Mouse (Mus musculus): ENCODE measurements around the gene Capn9. TPM values are rescaled to one million over a fixed set of nuclear protein-coding genes. Genes with fewer than 3 reads are reported as not detected.

The Capn9 gene
- polyA plus RNA-seq (2014; fragmentation: Nextera tagmentation; extraction: Ambion mirVana), result not detected in 2 replicates

GRCm38 (mm10) chr8:124575811-124576210 lies at the start of gene Capn9:
Gene Capn9 (plus strand): TSS chr8:124576111.
- no peak within 1 kb of the TSS for H3K27ac ChIP-seq (ENCODE audit: low read depth, low read length)
- no peak within 1 kb of the TSS for H3K9ac ChIP-seq (ENCODE audit: low read length)
- no peak for ATAC-seq (ENCODE audit: low FRiP score)
- no peaks in the 10 kb centered on the region for H3K4me1 ChIP-seq (ENCODE audit: control insufficient read depth, insufficient read depth, low read length)
- DNase-seq (ENCODE audit: low spot score, missing footprints), result no peak
- no peak within 1 kb of the TSS for H3K4me3 ChIP-seq (ENCODE audit: low read depth, low read length)
- no peak within 1 kb of the TSS for H3K4me2 ChIP-seq
- no peaks in the 10 kb centered on the region for H3K36me3 ChIP-seq (ENCODE audit: control insufficient read depth, insufficient read depth, low read length)
- WGBS, result 88% methylated on average over 8 of the region's 8 CpGs
- no peaks in the 10 kb centered on the region for H3K27me3 ChIP-seq (ENCODE audit: control insufficient read depth, insufficient read depth, low read length)
- H3K9me3 ChIP-seq (ENCODE audit: control insufficient read depth, low read length), result no peaks in the 10 kb centered on the region

- ATAC-seq (ENCODE audit: low FRiP score), result no peak
- no peak overlapping the region for H3K4me3 ChIP-seq (ENCODE audit: low read depth, low read length)
- no peak overlapping the region for H3K27ac ChIP-seq (ENCODE audit: low read depth, low read length)
- no peak overlapping the region for H3K4me2 ChIP-seq
- no peak overlapping the region for H3K9ac ChIP-seq (ENCODE audit: low read length)
- H3K9me3 ChIP-seq (ENCODE audit: control insufficient read depth, low read length), result no peaks in the 10 kb centered on the region
- DNase-seq (ENCODE audit: low spot score, missing footprints), result no peak
- H3K4me1 ChIP-seq (ENCODE audit: control insufficient read depth, insufficient read depth, low read length), result peaks cover 9% of the 10 kb centered on the region
- WGBS, result 92% methylated on average over 11 of the region's 11 CpGs
- H3K36me3 ChIP-seq (ENCODE audit: control insufficient read depth, insufficient read depth, low read length), result no peaks in the 10 kb centered on the region
- H3K27me3 ChIP-seq (ENCODE audit: control insufficient read depth, insufficient read depth, low read length), result no peaks in the 10 kb centered on the region
Measured at GRCm38 (mm10) chr8:124526261-124526660, 49.6 kb upstream of the Capn9 start.

- ATAC-seq (ENCODE audit: low FRiP score) (no peak), DNase-seq (ENCODE audit: low spot score, missing footprints) (no peak)
- H3K27me3 ChIP-seq (ENCODE audit: control insufficient read depth, insufficient read depth, low read length), result no peaks in the 10 kb centered on the region
- H3K9me3 ChIP-seq (ENCODE audit: control insufficient read depth, low read length), result no peaks in the 10 kb centered on the region
- H3K4me1 ChIP-seq (ENCODE audit: control insufficient read depth, insufficient read depth, low read length), result no peaks in the 10 kb centered on the region
- H3K4me3 ChIP-seq (ENCODE audit: low read depth, low read length), result no peak overlapping the region
- H3K4me2 ChIP-seq, result no peak overlapping the region
- 94% methylated on average over 14 of the region's 14 CpGs for WGBS
- no peak overlapping the region for H3K9ac ChIP-seq (ENCODE audit: low read length)
- H3K36me3 ChIP-seq (ENCODE audit: control insufficient read depth, insufficient read depth, low read length), result 0 out of 2 replicates have a peak, but pooled peaks cover 6% of the 10 kb centered on the region
- H3K27ac ChIP-seq (ENCODE audit: low read depth, low read length), result no peak overlapping the region
Measured at GRCm38 (mm10) chr8:124530076-124530475, 45.8 kb upstream of the Capn9 start.

GRCm38 (mm10) chr8:124530556-124530955 lies 45.4 kb upstream of the Capn9 start:
- no peak for ATAC-seq (ENCODE audit: low FRiP score)
- H3K36me3 ChIP-seq (ENCODE audit: control insufficient read depth, insufficient read depth, low read length), result peaks cover 7% of the 10 kb centered on the region; the same call in 1 of the 2 replicates
- no peak overlapping the region for H3K9ac ChIP-seq (ENCODE audit: low read length)

GRCm38 (mm10) chr8:124530996-124531395 lies 44.9 kb upstream of the Capn9 start:
- no peaks in the 10 kb centered on the region for H3K27me3 ChIP-seq (ENCODE audit: control insufficient read depth, insufficient read depth, low read length)
- WGBS, result 86% methylated on average over 4 of the region's 4 CpGs

More at GRCm38 (mm10) chr8:124530556-124530955, 45.4 kb upstream of the Capn9 start:
- Histone ChIP-seq H3K4me3 (ENCODE audit: low read depth, low read length) (no peak overlapping the region), H3K27me3 (ENCODE audit: control insufficient read depth, insufficient read depth, low read length) (no peaks in the 10 kb centered on the region), H3K4me1 (ENCODE audit: control insufficient read depth, insufficient read depth, low read length) (no peaks in the 10 kb centered on the region), H3K9me3 (ENCODE audit: control insufficient read depth, low read length) (no peaks in the 10 kb centered on the region), H3K27ac (ENCODE audit: low read depth, low read length) (no peak overlapping the region), H3K4me2 (no peak overlapping the region)
- no peak for DNase-seq (ENCODE audit: low spot score, missing footprints)
- WGBS, result 93% methylated on average over 7 of the region's 7 CpGs

GRCm38 (mm10) chr8:124532626-124533025 lies 43.3 kb upstream of the Capn9 start:
- ATAC-seq (ENCODE audit: low FRiP score) (no peak), DNase-seq (ENCODE audit: low spot score, missing footprints) (no peak)
- Histone ChIP-seq H3K4me3 (ENCODE audit: low read depth, low read length) (no peak overlapping the region), H3K9ac (ENCODE audit: low read length) (no peak overlapping the region), H3K27ac (ENCODE audit: low read depth, low read length) (no peak overlapping the region), H3K4me2 (no peak overlapping the region), H3K27me3 (ENCODE audit: control insufficient read depth, insufficient read depth, low read length) (no peaks in the 10 kb centered on the region), H3K36me3 (ENCODE audit: control insufficient read depth, insufficient read depth, low read length) (peaks cover 7% of the 10 kb centered on the region), H3K9me3 (ENCODE audit: control insufficient read depth, low read length) (no peaks in the 10 kb centered on the region), H3K4me1 (ENCODE audit: control insufficient read depth, insufficient read depth, low read length) (no peaks in the 10 kb centered on the region)
- WGBS, result 96% methylated on average over 3 of the region's 3 CpGs

More at GRCm38 (mm10) chr8:124530996-124531395, 44.9 kb upstream of the Capn9 start:
- Histone ChIP-seq H3K36me3 (ENCODE audit: control insufficient read depth, insufficient read depth, low read length) (peaks cover 7% of the 10 kb centered on the region; the same call in 1 of the 2 replicates), H3K9me3 (ENCODE audit: control insufficient read depth, low read length) (no peaks in the 10 kb centered on the region), H3K4me3 (ENCODE audit: low read depth, low read length) (no peak overlapping the region), H3K9ac (ENCODE audit: low read length) (no peak overlapping the region), H3K4me2 (no peak overlapping the region), H3K4me1 (ENCODE audit: control insufficient read depth, insufficient read depth, low read length) (no peaks in the 10 kb centered on the region), H3K27ac (ENCODE audit: low read depth, low read length) (no peak overlapping the region)
- ATAC-seq (ENCODE audit: low FRiP score) (no peak), DNase-seq (ENCODE audit: low spot score, missing footprints) (no peak)

- Histone ChIP-seq H3K9ac (ENCODE audit: low read length) (no peak overlapping the region), H3K27ac (ENCODE audit: low read depth, low read length) (no peak overlapping the region), H3K4me3 (ENCODE audit: low read depth, low read length) (no peak overlapping the region), H3K36me3 (ENCODE audit: control insufficient read depth, insufficient read depth, low read length) (peaks cover 7% of the 10 kb centered on the region), H3K4me2 (no peak overlapping the region), H3K27me3 (ENCODE audit: control insufficient read depth, insufficient read depth, low read length) (no peaks in the 10 kb centered on the region), H3K4me1 (ENCODE audit: control insufficient read depth, insufficient read depth, low read length) (no peaks in the 10 kb centered on the region), H3K9me3 (ENCODE audit: control insufficient read depth, low read length) (no peaks in the 10 kb centered on the region)
- no peak for DNase-seq (ENCODE audit: low spot score, missing footprints)
- 91% methylated on average over 5 of the region's 5 CpGs for WGBS
- no peak for ATAC-seq (ENCODE audit: low FRiP score)
Measured at GRCm38 (mm10) chr8:124535451-124535850, 40.5 kb upstream of the Capn9 start.

GRCm38 (mm10) chr8:124540906-124541305 lies 35.0 kb upstream of the Capn9 start:
- Histone ChIP-seq H3K9ac (ENCODE audit: low read length) (no peak overlapping the region), H3K27me3 (ENCODE audit: control insufficient read depth, insufficient read depth, low read length) (no peaks in the 10 kb centered on the region), H3K9me3 (ENCODE audit: control insufficient read depth, low read length) (no peaks in the 10 kb centered on the region), H3K4me2 (no peak overlapping the region), H3K4me3 (ENCODE audit: low read depth, low read length) (no peak overlapping the region), H3K36me3 (ENCODE audit: control insufficient read depth, insufficient read depth, low read length) (peaks cover 16% of the 10 kb centered on the region), H3K27ac (ENCODE audit: low read depth, low read length) (no peak overlapping the region), H3K4me1 (ENCODE audit: control insufficient read depth, insufficient read depth, low read length) (no peaks in the 10 kb centered on the region)
- DNase-seq (ENCODE audit: low spot score, missing footprints) (no peak), ATAC-seq (ENCODE audit: low FRiP score) (no peak)
- WGBS, result 96% methylated on average over 12 of the region's 12 CpGs

GRCm38 (mm10) chr8:124542001-124542400 lies 33.9 kb upstream of the Capn9 start:
- H3K36me3 ChIP-seq (ENCODE audit: control insufficient read depth, insufficient read depth, low read length), result peaks cover 16% of the 10 kb centered on the region
- no peak overlapping the region for H3K27ac ChIP-seq (ENCODE audit: low read depth, low read length)
- H3K4me3 ChIP-seq (ENCODE audit: low read depth, low read length), result no peak overlapping the region
- H3K9me3 ChIP-seq (ENCODE audit: control insufficient read depth, low read length), result no peaks in the 10 kb centered on the region
- WGBS, result 94% methylated on average over 4 of the region's 4 CpGs
- no peak overlapping the region for H3K4me2 ChIP-seq
- no peaks in the 10 kb centered on the region for H3K27me3 ChIP-seq (ENCODE audit: control insufficient read depth, insufficient read depth, low read length)
- ATAC-seq (ENCODE audit: low FRiP score) (no peak), DNase-seq (ENCODE audit: low spot score, missing footprints) (no peak)
- no peak overlapping the region for H3K9ac ChIP-seq (ENCODE audit: low read length)
- H3K4me1 ChIP-seq (ENCODE audit: control insufficient read depth, insufficient read depth, low read length), result no peaks in the 10 kb centered on the region

Measured in midbrain, embryonic 11.5 days (tissue).